Mouse (Mus musculus) cortical plate, adult 2 months (tissue): ENCODE measurements around the gene Ccdc194.
A peak's percentile ranks its signal among the peaks of the same experiment; 100 is the strongest.

Source experiments
- CTCF ChIP-seq: fragments of 200-500 bp; IDR thresholded peaks from 2 replicates; pipeline ENCODE4 v1.5.1; 2011; ENCODE audit warnings: mild to moderate bottlenecking, control low read depth, low read length; ENCODE audit not compliant: insufficient read depth; ENCODE audit errors: extremely low read depth
- POLR2A ChIP-seq: fragments of 200-500 bp; IDR thresholded peaks from 2 replicates; pipeline ENCODE4 v1.6.1; 2011; ENCODE audit warnings: mild to moderate bottlenecking, low read length, control low read depth; ENCODE audit not compliant: insufficient read depth; ENCODE audit errors: extremely low read depth

GRCm38 (mm10) chr8:71562751-71563150 lies 37.2 kb upstream of the Ccdc194 start:
- TF ChIP-seq CTCF (peak; percentile 44), POLR2A (no peak)
